Comparison of ENCODE assay signal across 11 mouse cellular contexts in genomic region chr1:191259121-191259520, GRCm38 (mm10). TPM values are rescaled to one million over a fixed set of nuclear protein-coding genes. Genes with fewer than 3 reads are reported as not detected.
DNase-seq lines count a peak whose midpoint lies in the region; ATAC-seq lines count a peak whose summit lies in the region.
"Had no signal": no experiment of that assay in that cellular context is flagged by ENCODE, and none has a peak within 500 bp of the region (broad histone marks: within the 10 kb centered on the region; RNA-seq: fewer than 3 reads in every experiment).

No protein-coding gene starts in this region.

- no peak for DNase-seq in hindbrain, embryonic 10.5 days (ENCODE audit: low spot score)
- DNase-seq in thymus, postnatal 0 days (ENCODE audit: low spot score): peak; percentile 62
- no peak for DNase-seq in thymus, postnatal 14 days
- no peak for DNase-seq in left cerebral cortex, adult 18-20 months (ENCODE audit: low spot score in 2 of 2)
- no peak for DNase-seq in cerebellum, adult 8-10 months

- no peak overlapping the region for H3K4me2 ChIP-seq in hindbrain, embryonic 12.5 days (replicated peaks)
- no peak overlapping the region for H3K4me2 ChIP-seq in forebrain, embryonic 12.5 days
- H3K4me2 ChIP-seq: embryonic facial prominence, embryonic 15.5 days; midbrain, embryonic 13.5 days had no signal

- H3K27ac ChIP-seq in hindbrain, embryonic 12.5 days: no peak overlapping the region
- H3K27ac ChIP-seq in hindbrain, embryonic 10.5 days: no peak overlapping the region
- H3K27ac ChIP-seq in forebrain, embryonic 12.5 days: no peak overlapping the region
- H3K27ac ChIP-seq: embryonic facial prominence, embryonic 15.5 days; midbrain, embryonic 13.5 days had no signal

- 36% methylated on average over 7 of the region's 7 CpGs for WGBS in hindbrain, embryonic 12.5 days
- 34% methylated on average over 7 of the region's 7 CpGs for WGBS in hindbrain, embryonic 10.5 days
- WGBS in forebrain, embryonic 12.5 days: 32% methylated on average over 7 of the region's 7 CpGs

- peaks cover 7% of the 10 kb centered on the region for H3K4me1 ChIP-seq in hindbrain, embryonic 12.5 days
- peaks cover 46% of the 10 kb centered on the region for H3K4me1 ChIP-seq in hindbrain, embryonic 10.5 days (replicated peaks)
- peaks cover 4% of the 10 kb centered on the region; the same call in 1 of the 2 replicates for H3K4me1 ChIP-seq in forebrain, embryonic 12.5 days
- H3K4me1 ChIP-seq: midbrain, embryonic 13.5 days had no signal

- no peaks in the 10 kb centered on the region for H3K36me3 ChIP-seq in hindbrain, embryonic 12.5 days
- H3K36me3 ChIP-seq in hindbrain, embryonic 10.5 days: no peaks in the 10 kb centered on the region
- no peaks in the 10 kb centered on the region for H3K36me3 ChIP-seq in forebrain, embryonic 12.5 days (replicated peaks)
- H3K36me3 ChIP-seq: embryonic facial prominence, embryonic 15.5 days; midbrain, embryonic 13.5 days had no signal

- no peaks in the 10 kb centered on the region for H3K9me3 ChIP-seq in hindbrain, embryonic 12.5 days (replicated peaks)
- no peaks in the 10 kb centered on the region for H3K9me3 ChIP-seq in hindbrain, embryonic 10.5 days
- no peaks in the 10 kb centered on the region for H3K9me3 ChIP-seq in forebrain, embryonic 12.5 days
- H3K9me3 ChIP-seq: embryonic facial prominence, embryonic 15.5 days; midbrain, embryonic 13.5 days had no signal

- H3K4me3 ChIP-seq in hindbrain, embryonic 12.5 days: no peak overlapping the region
- no peak overlapping the region for H3K4me3 ChIP-seq in hindbrain, embryonic 10.5 days
- no peak overlapping the region for H3K4me3 ChIP-seq in forebrain, embryonic 12.5 days (replicated peaks)
- H3K4me3 ChIP-seq: embryonic facial prominence, embryonic 15.5 days; midbrain, embryonic 13.5 days had no signal

- 0 out of 2 replicates have a peak, but pooled peaks cover 2% of the 10 kb centered on the region for H3K27me3 ChIP-seq in hindbrain, embryonic 12.5 days
- H3K27me3 ChIP-seq in hindbrain, embryonic 10.5 days (ENCODE audit: insufficient read depth, poor library complexity, severe bottlenecking): no peaks in the 10 kb centered on the region; the same call in 1 of the 2 replicates
- H3K27me3 ChIP-seq in forebrain, embryonic 12.5 days: no peaks in the 10 kb centered on the region; the same call in none of the 2 replicates
- H3K27me3 ChIP-seq: embryonic facial prominence, embryonic 15.5 days; midbrain, embryonic 13.5 days had no signal

- H3K9ac ChIP-seq in hindbrain, embryonic 12.5 days: 0 out of 2 replicates have a peak overlapping the region, but pooled peaks have one; percentile 13
- no peak overlapping the region for H3K9ac ChIP-seq in forebrain, embryonic 12.5 days
- H3K9ac ChIP-seq: embryonic facial prominence, embryonic 15.5 days; midbrain, embryonic 13.5 days had no signal

- ATAC-seq in hindbrain, embryonic 12.5 days (ENCODE audit: low FRiP score): no peak
- ATAC-seq in inflammation-experienced regulatory T-cells, adult 6 months: peak; percentile 99
- ATAC-seq in forebrain, embryonic 12.5 days (ENCODE audit: low FRiP score): no peak
- ATAC-seq: midbrain, embryonic 13.5 days had no signal

RNA-seq across cellular contexts. Expression of gene Atf3, which starts 41.3 kb away (rescaled TPM):
- polyA plus RNA-seq in hindbrain, embryonic 12.5 days (2016; fragmentation: Nextera tagmentation; extraction: Ambion mirVana): 1.9 and 2.7 TPM in 2 replicates
- 2.4 and 2.9 TPM in 2 replicates for polyA plus RNA-seq in hindbrain, embryonic 10.5 days (2016; fragmentation: Nextera tagmentation; extraction: Ambion mirVana)
- 1.4 and 2.1 TPM in 2 replicates for polyA plus RNA-seq in thymus, postnatal 0 days (2015; fragmentation: Nextera tagmentation; extraction: Ambion mirVana)
- not detected for polyA plus RNA-seq in inflammation-experienced regulatory T-cells, adult 6 months (2017; shearing (Covaris generic))
- 1 to 10 TPM in 1 of 2 experiments, under 1 TPM in 1; 0.91 to 3.1 TPM for total RNA-seq in left cerebral cortex, adult 18-20 months (2021)
- 0.96 and 1.7 TPM in 2 replicates for polyA plus RNA-seq in forebrain, embryonic 12.5 days (2016; fragmentation: Nextera tagmentation; extraction: Ambion mirVana)
- polyA plus RNA-seq: testis, adult 2 months had no signal

RNA-seq across cellular contexts. Expression of gene Nenf, which starts 58.9 kb away (rescaled TPM):
- polyA plus RNA-seq in hindbrain, embryonic 12.5 days (2016; fragmentation: Nextera tagmentation; extraction: Ambion mirVana): 81.0 and 87.3 TPM in 2 replicates
- 58.6 and 75.5 TPM in 2 replicates for polyA plus RNA-seq in hindbrain, embryonic 10.5 days (2016; fragmentation: Nextera tagmentation; extraction: Ambion mirVana)
- 43.8 and 47.2 TPM in 2 replicates for polyA plus RNA-seq in thymus, postnatal 0 days (2015; fragmentation: Nextera tagmentation; extraction: Ambion mirVana)
- polyA plus RNA-seq in inflammation-experienced regulatory T-cells, adult 6 months (2017; shearing (Covaris generic)): 1 to 10 TPM; 1.7 to 2.5 (median 1.8) TPM
- 10 to 100 TPM; 76.1 to 80.3 TPM for total RNA-seq in left cerebral cortex, adult 18-20 months (2021)
- polyA plus RNA-seq in forebrain, embryonic 12.5 days (2016; fragmentation: Nextera tagmentation; extraction: Ambion mirVana): 50.9 and 61.3 TPM in 2 replicates

Comparison
In these comparisons a context has a peak if more than half of its experiments do, and no peak if none do; other contexts are left out.
1. RNA of gene Nenf, which starts 58.9 kb away (polyA plus RNA-seq): 81.0 to 87.3 TPM in hindbrain, embryonic 12.5 days, 58.6 to 75.5 TPM in hindbrain, embryonic 10.5 days, 50.9 to 61.3 TPM in forebrain, embryonic 12.5 days and 43.8 to 47.2 TPM in thymus, postnatal 0 days; 1.7 to 2.5 TPM in inflammation-experienced regulatory T-cells, adult 6 months; every median in the first group is over 10 times any median in the second.